Mouse (Mus musculus): ENCODE measurements around the gene Gm6904.
"Not testable (repeated sequence)": the region's sequence is repeated elsewhere in the genome, so short reads cannot be mapped to it uniquely, and the experiment has no call there.

Gm6904 gene

GRCm38 (mm10) chr14:59260056-59260455 lies at the start of gene Gm6904:
Gene Gm6904 (minus strand): TSS chr14:59260216.
- in situ Hi-C loops (cut with MboI; ENCODE audit: unreplicated experiment in 2 of 2) = no loop called here

- in situ Hi-C loops (cut with MboI; ENCODE audit: unreplicated experiment in 2 of 2) = not testable (repeated sequence)
Observed at GRCm38 (mm10) chr14:59297391-59297790, 37.4 kb upstream of the Gm6904 start, which contains the start of gene Phf11a. Gene Phf11a (minus strand): TSS chr14:59297522.

GRCm38 (mm10) chr14:59291769-59292168 lies 31.8 kb upstream of the Gm6904 start:
- in situ Hi-C loops (cut with MboI; ENCODE audit: unreplicated experiment in 2 of 2) = not testable (repeated sequence)

- in situ Hi-C loops (cut with MboI; ENCODE audit: unreplicated experiment in 2 of 2) = not testable (repeated sequence)
Observed at GRCm38 (mm10) chr14:59274961-59275360, 14.9 kb upstream of the Gm6904 start.

GRCm38 (mm10) chr14:59255861-59256260 lies 4.2 kb downstream of the Gm6904 start:
- in situ Hi-C loops (cut with MboI; ENCODE audit: unreplicated experiment in 2 of 2) = not testable (repeated sequence)

- in situ Hi-C loops (cut with MboI; ENCODE audit: unreplicated experiment in 2 of 2) = not testable (repeated sequence)
Observed at GRCm38 (mm10) chr14:59250350-59250749, 9.7 kb downstream of the Gm6904 start.

- in situ Hi-C loops (cut with MboI; ENCODE audit: unreplicated experiment in 2 of 2) = no loop called here
Observed at GRCm38 (mm10) chr14:59233635-59234034, 26.4 kb downstream of the Gm6904 start.

- in situ Hi-C loops (cut with MboI; ENCODE audit: unreplicated experiment in 2 of 2) = no loop called here
Observed at GRCm38 (mm10) chr14:59232003-59232402, 28.0 kb downstream of the Gm6904 start.

- in situ Hi-C loops (cut with MboI; ENCODE audit: unreplicated experiment in 2 of 2) = no loop called here
Observed at GRCm38 (mm10) chr14:59230331-59230966, 29.6 kb downstream of the Gm6904 start.

GRCm38 (mm10) chr14:59229822-59230221 lies 30.2 kb downstream of the Gm6904 start:
- in situ Hi-C loops (cut with MboI; ENCODE audit: unreplicated experiment in 2 of 2) = no loop called here

GRCm38 (mm10) chr14:59226240-59226639 lies 33.8 kb downstream of the Gm6904 start:
- in situ Hi-C loops (cut with MboI; ENCODE audit: unreplicated experiment in 2 of 2) = no loop called here

GRCm38 (mm10) chr14:59219241-59219640 lies 40.8 kb downstream of the Gm6904 start:
- in situ Hi-C loops (cut with MboI; ENCODE audit: unreplicated experiment in 2 of 2) = no loop called here

GRCm38 (mm10) chr14:59209816-59210215 lies 50.2 kb downstream of the Gm6904 start:
- in situ Hi-C loops (cut with MboI; ENCODE audit: unreplicated experiment in 2 of 2) = no loop called here

- in situ Hi-C loops (cut with MboI; ENCODE audit: unreplicated experiment in 2 of 2) = no loop called here
Observed at GRCm38 (mm10) chr14:59209003-59209402, 51.0 kb downstream of the Gm6904 start.

- in situ Hi-C loops (cut with MboI; ENCODE audit: unreplicated experiment in 2 of 2) = no loop called here
Observed at GRCm38 (mm10) chr14:59205976-59206583, 53.9 kb downstream of the Gm6904 start.

GRCm38 (mm10) chr14:59205461-59205860 lies 54.6 kb downstream of the Gm6904 start:
- in situ Hi-C loops (cut with MboI; ENCODE audit: unreplicated experiment in 2 of 2) = no loop called here

- in situ Hi-C loops (cut with MboI; ENCODE audit: unreplicated experiment in 2 of 2) = no loop called here
Observed at GRCm38 (mm10) chr14:59201604-59202215, 58.3 kb downstream of the Gm6904 start.

GRCm38 (mm10) chr14:59200711-59201603 lies 59.1 kb downstream of the Gm6904 start, which contains the start of gene Rcbtb1:
Gene Rcbtb1 (plus strand): TSS chr14:59201209.
- in situ Hi-C loops (cut with MboI; ENCODE audit: unreplicated experiment in 2 of 2) = no loop called here
